Mouse (Mus musculus): ENCODE measurements around the gene Fuca1.

GRCm38 (mm10) chr4:135951505-135951904 is 31.0 kb downstream of the Fuca1 start:
- TF ChIP-seq POLR2A (IDR thresholded peaks at IDR 0.05; ENCODE audit: control insufficient read depth in 1 of 2, insufficient read depth in 1 of 2, low read depth in 1 of 2, low read length in 2 of 2, poor library complexity in 1 of 2), result no peak
- no peak for TF ChIP-seq TCF12 (IDR thresholded peaks at IDR 0.05; ENCODE audit: low read depth, low read length)
- TF ChIP-seq E2F4 (IDR thresholded peaks at IDR 0.05; ENCODE audit: borderline replicate concordance, low read depth, low read length), result no peak
- no peak for TF ChIP-seq EP300 (IDR thresholded peaks at IDR 0.05; ENCODE audit: low read depth in 1 of 2, low read length in 2 of 2)
- no peak for TF ChIP-seq KAT2A (conservative IDR thresholded peaks at IDR 0.05; ENCODE audit: low read depth, low read length)
- TF ChIP-seq CTCF (IDR thresholded peaks at IDR 0.05 in 2 of 3, conservative IDR thresholded peaks at IDR 0.05 in 1 of 3; ENCODE audit: control insufficient read depth in 1 of 3, insufficient read depth in 1 of 3, low read depth in 2 of 3, low read length in 3 of 3, poor library complexity in 1 of 3, severe bottlenecking in 1 of 3), result peak; percentile 44 to 46 (median 46)
- no peak for TF ChIP-seq GATA1 (IDR thresholded peaks at IDR 0.05; ENCODE audit: low read depth, low read length)
- TF ChIP-seq MAX (IDR thresholded peaks at IDR 0.05; ENCODE audit: low read length), result no peak
- no peak for TF ChIP-seq MAZ (IDR thresholded peaks at IDR 0.05; ENCODE audit: low read depth, low read length)
- no peak for TF ChIP-seq HCFC1 (IDR thresholded peaks at IDR 0.05; ENCODE audit: low read depth, low read length)
